Mouse (Mus musculus): ENCODE measurements around the gene Yipf1.

GRCm38 (mm10) chr4:107364190-107364639 is 50.1 kb downstream of the Yipf1 start:
- TF ChIP-seq CTCF (IDR thresholded peaks at IDR 0.05; ENCODE audit: control insufficient read depth, insufficient read depth, low read length) (no peak), POLR2A (IDR thresholded peaks at IDR 0.05; ENCODE audit: borderline replicate concordance, control insufficient read depth, low read depth, low read length) (no peak)
